Mouse (Mus musculus) liver, postnatal 0 days (tissue): ENCODE measurements around the gene Rasgef1b. TPM values are rescaled to one million over a fixed set of nuclear protein-coding genes. Genes with fewer than 3 reads are reported as not detected.

Source experiments
- ATAC-seq: fragments of 200-750 bp; cut with Nextera tagmentation; 2 replicates; pipeline ENCODE4 v1.8.0; 2017; ENCODE audit warnings: mild to moderate bottlenecking, moderate library complexity
- DNase-seq: peaks from one replicate; pipeline ENCODE4 v3.0.0-alpha.2; 2016
- H3K27ac ChIP-seq: fragments of 300-500 bp; sonication (generic); 2 replicates; pipeline ENCODE4 v1.5.1; 2014; ENCODE audit warnings: antibody characterized with exemption, moderate library complexity, mild to moderate bottlenecking, low read depth
- H3K27me3 ChIP-seq: fragments of 300-500 bp; sonication (generic); 2 replicates; pipeline ENCODE4 v1.6.1; 2014; ENCODE audit warnings: low read length, control low read depth, mixed read lengths; ENCODE audit not compliant: insufficient read depth
- H3K36me3 ChIP-seq: fragments of 300-500 bp; sonication (generic); replicated peaks from 2 replicates; pipeline ENCODE4 v1.6.1; 2014; ENCODE audit warnings: mild to moderate bottlenecking, control low read depth, low read length, moderate library complexity, mixed read lengths; ENCODE audit not compliant: insufficient read depth
- H3K4me1 ChIP-seq: fragments of 300-500 bp; sonication (generic); 2 replicates; pipeline ENCODE4 v1.6.1; 2014; ENCODE audit warnings: antibody characterized with exemption, mild to moderate bottlenecking, control low read depth; ENCODE audit not compliant: insufficient read depth
- H3K4me2 ChIP-seq: fragments of 300-500 bp; sonication (generic); 2 replicates; pipeline ENCODE4 v1.6.1; 2014; ENCODE audit warnings: low read depth, mild to moderate bottlenecking, low read length, moderate library complexity, mixed read lengths
- H3K4me3 ChIP-seq: fragments of 300-500 bp; sonication (generic); 2 replicates; pipeline ENCODE4 v1.5.1; 2014; ENCODE audit warnings: low read depth, low read length
- H3K9ac ChIP-seq: fragments of 300-500 bp; sonication (generic); replicated peaks from 2 replicates; pipeline ENCODE4 v1.6.1; 2014; ENCODE audit warnings: mild to moderate bottlenecking, moderate library complexity
- H3K9me3 ChIP-seq: fragments of 300-500 bp; sonication (generic); 2 replicates; pipeline ENCODE4 v1.6.1; 2016; ENCODE audit warnings: mild to moderate bottlenecking, control low read depth, low read length, mixed read lengths
- CTCF ChIP-seq: sonication (generic); IDR thresholded peaks from 2 replicates; pipeline ENCODE4 v1.5.1; 2016; ENCODE audit warnings: antibody characterized with exemption, low read depth
- EP300 ChIP-seq: IDR thresholded peaks from 2 replicates; pipeline ENCODE4 v1.6.1; 2016; ENCODE audit warnings: antibody characterized with exemption, low read depth, mild to moderate bottlenecking
- WGBS: fragments of 180-500 bp; shearing (Covaris S2); extraction: QIAGEN DNeasy Blood & Tissue Kit; methylation state at CpG from one replicate; pipeline ENCODE4 v1.1.7; 2014; ENCODE audit not compliant: insufficient replicate concordance; 5-methylcytosine and 5-hydroxymethylcytosine counted together
- polyA plus RNA-seq: library from polyadenylated mRNA; unstranded; fragments of >200 nt; fragmentation: Nextera tagmentation; extraction: Ambion mirVana; gene quantifications from 2 replicates; pipeline ENCODE4 v1.2.1, GENCODE M21; 2015

Rasgef1b gene
- polyA plus RNA-seq, 1 experiment from 2014 or later, result 11.8 TPM

DNA sequence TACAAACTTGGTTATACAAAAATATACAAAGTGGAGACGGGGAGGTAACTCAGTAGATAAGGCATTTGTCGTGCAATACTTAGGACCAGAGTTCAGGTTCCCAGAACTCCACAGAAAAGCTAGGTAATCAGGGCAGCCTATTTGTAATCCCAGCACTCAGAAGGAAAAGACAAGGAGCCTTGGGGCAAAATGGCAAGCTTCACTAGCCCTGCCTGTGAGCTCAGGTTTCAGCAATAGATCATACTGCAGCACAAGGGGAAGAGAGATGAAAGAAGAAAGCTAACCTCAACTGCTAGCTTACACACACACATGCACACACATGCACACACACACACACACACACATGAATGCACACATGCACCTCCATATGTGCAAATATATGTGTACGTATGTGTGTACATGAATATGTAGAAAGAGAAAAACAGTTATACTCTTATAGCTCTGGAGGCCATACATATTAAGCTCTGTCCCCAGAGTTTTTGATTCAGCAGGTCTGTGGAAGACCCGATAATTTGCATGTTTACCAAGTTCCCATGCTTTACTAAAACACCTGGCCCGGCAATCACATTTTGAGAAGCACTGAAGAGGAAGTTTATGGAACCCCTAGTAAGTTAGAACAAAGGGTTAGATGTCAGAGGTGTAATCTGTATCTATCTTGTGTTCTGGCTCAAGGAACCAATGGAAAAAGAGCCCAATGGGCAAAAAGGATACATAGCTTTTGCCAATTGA is 256.1 kb downstream of the Rasgef1b start:
- Histone ChIP-seq H3K9ac (no peak overlapping the region), H3K27ac (no peak overlapping the region), H3K4me2 (no peak overlapping the region), H3K4me3 (no peak overlapping the region), H3K36me3 (no peaks in the 10 kb centered on the region), H3K27me3 (0 out of 2 replicates have a peak, but pooled peaks cover 3% of the 10 kb centered on the region), H3K4me1 (peaks cover 6% of the 10 kb centered on the region; the same call in 1 of the 2 replicates), H3K9me3 (no peaks in the 10 kb centered on the region)
- WGBS, result 76% methylated on average over 5 of the region's 5 CpGs
- no peak for ATAC-seq
- TF ChIP-seq CTCF (no peak), EP300 (no peak)
- DNase-seq, result no peak

DNA sequence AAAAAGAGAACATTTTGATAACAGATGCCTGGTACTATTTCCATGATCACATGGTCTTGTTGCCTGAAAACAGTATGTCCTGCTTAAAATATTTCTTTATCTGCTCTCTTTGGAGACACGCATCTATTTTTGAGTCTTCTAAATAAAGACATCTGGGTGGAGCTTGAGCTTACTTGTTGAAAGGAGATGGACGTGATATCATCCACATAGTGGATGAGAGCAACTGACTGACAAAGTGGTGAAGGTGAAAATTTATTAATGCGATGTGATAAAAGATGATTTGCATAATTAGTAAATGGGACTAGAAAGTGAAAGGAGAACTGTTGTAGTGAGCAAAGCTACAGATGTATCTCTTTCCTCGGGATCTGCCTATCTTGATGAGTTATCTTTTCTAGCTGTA is 257.1 kb downstream of the Rasgef1b start:
- no peak for TF ChIP-seq CTCF
- no peak for TF ChIP-seq EP300
- 0 out of 2 replicates have a peak, but pooled peaks cover 3% of the 10 kb centered on the region for H3K27me3 ChIP-seq
- WGBS, result 54% methylated on average over 4 of the region's 4 CpGs
- peaks cover 2% of the 10 kb centered on the region; the same call in 1 of the 2 replicates for H3K4me1 ChIP-seq
- H3K27ac ChIP-seq, result no peak overlapping the region
- H3K4me2 ChIP-seq, result no peak overlapping the region
- no peak overlapping the region for H3K4me3 ChIP-seq
- H3K9ac ChIP-seq, result no peak overlapping the region
- DNase-seq (no peak), ATAC-seq (no peak)
- H3K9me3 ChIP-seq, result no peaks in the 10 kb centered on the region
- no peaks in the 10 kb centered on the region for H3K36me3 ChIP-seq

- ATAC-seq (no peak), DNase-seq (no peak)
- H3K9me3 ChIP-seq, result no peaks in the 10 kb centered on the region
- no peak overlapping the region for H3K9ac ChIP-seq
- no peak overlapping the region for H3K4me2 ChIP-seq
- H3K36me3 ChIP-seq, result no peaks in the 10 kb centered on the region
- no peak overlapping the region for H3K4me3 ChIP-seq
- TF ChIP-seq EP300, result no peak
- no peak for TF ChIP-seq CTCF
- H3K4me1 ChIP-seq, result no peaks in the 10 kb centered on the region
- H3K27ac ChIP-seq, result no peak overlapping the region
- H3K27me3 ChIP-seq, result 0 out of 2 replicates have a peak, but pooled peaks cover 3% of the 10 kb centered on the region
Observed at GRCm38 (mm10) chr5:99470613-99471012, 258.3 kb downstream of the Rasgef1b start.

DNA sequence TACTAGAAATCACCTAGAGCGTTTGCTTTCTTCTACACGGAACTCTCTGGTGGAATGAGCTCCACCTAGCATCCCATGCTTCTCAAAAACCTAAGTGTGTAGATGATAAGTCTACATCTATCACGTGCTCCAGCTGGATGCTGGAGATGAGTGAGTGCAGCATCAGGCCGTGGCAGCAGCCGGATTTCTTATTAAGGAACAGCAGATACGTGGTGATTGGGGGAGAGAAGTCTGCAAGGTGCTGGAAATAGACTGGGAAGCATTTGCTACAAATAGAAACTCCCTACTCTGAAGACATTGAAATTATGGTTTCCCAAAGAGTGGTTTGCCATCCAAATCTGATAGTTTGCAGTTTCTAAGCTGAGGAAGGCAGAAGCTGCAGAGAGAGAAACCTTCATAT is 269.9 kb downstream of the Rasgef1b start:
- H3K36me3 ChIP-seq, result no peaks in the 10 kb centered on the region
- H3K9ac ChIP-seq, result no peak overlapping the region
- ATAC-seq (no peak), DNase-seq (no peak)
- no peaks in the 10 kb centered on the region for H3K4me1 ChIP-seq
- no peaks in the 10 kb centered on the region for H3K9me3 ChIP-seq
- H3K4me2 ChIP-seq, result no peak overlapping the region
- H3K27ac ChIP-seq, result no peak overlapping the region
- H3K4me3 ChIP-seq, result no peak overlapping the region
- WGBS, result 73% methylated on average over 6 of the region's 6 CpGs
- TF ChIP-seq EP300 (no peak), CTCF (no peak)
- H3K27me3 ChIP-seq, result no peaks in the 10 kb centered on the region

GRCm38 (mm10) chr5:99457291-99457690 is 271.6 kb downstream of the Rasgef1b start:
- no peaks in the 10 kb centered on the region for H3K9me3 ChIP-seq
- no peak for TF ChIP-seq EP300
- TF ChIP-seq CTCF, result no peak
- no peak for ATAC-seq

GRCm38 (mm10) chr5:99451939-99452338 is 276.9 kb downstream of the Rasgef1b start:
- Histone ChIP-seq H3K4me3 (no peak overlapping the region), H3K36me3 (no peaks in the 10 kb centered on the region), H3K27me3 (no peaks in the 10 kb centered on the region), H3K27ac (no peak overlapping the region), H3K4me1 (0 out of 2 replicates have a peak, but pooled peaks cover 3% of the 10 kb centered on the region), H3K4me2 (no peak overlapping the region), H3K9me3 (no peaks in the 10 kb centered on the region), H3K9ac (no peak overlapping the region)
- 32% methylated on average over 2 of the region's 2 CpGs for WGBS
- ATAC-seq, result no peak
- TF ChIP-seq CTCF (no peak), EP300 (no peak)
- DNase-seq, result no peak

More at GRCm38 (mm10) chr5:99457291-99457690, 271.6 kb downstream of the Rasgef1b start:
- DNase-seq, result no peak
- Histone ChIP-seq H3K4me3 (no peak overlapping the region), H3K36me3 (no peaks in the 10 kb centered on the region), H3K4me2 (no peak overlapping the region), H3K27me3 (no peaks in the 10 kb centered on the region), H3K9ac (no peak overlapping the region), H3K27ac (no peak overlapping the region), H3K4me1 (0 out of 2 replicates have a peak, but pooled peaks cover 3% of the 10 kb centered on the region)
- WGBS, result 85% methylated on average over 3 of the region's 3 CpGs
